Mouse (Mus musculus) ES-E14 (cell line): ENCODE results near the gene E2f4. TPM values are rescaled to one million over a fixed set of nuclear protein-coding genes. Genes with fewer than 3 reads are reported as not detected.
A peak's percentile ranks its signal among the peaks of the same experiment; 100 is the strongest.

Source experiments
- DNase-seq: peaks from one replicate; pipeline ENCODE4 v3.0.0-alpha.2; 2013; ENCODE audit warnings: low read depth, low spot score
- H3K27ac ChIP-seq: 2 replicates; pipeline ENCODE4 v1.5.1; 2012; ENCODE audit warnings: low read depth, mild to moderate bottlenecking, low read length, moderate library complexity, mixed read lengths; ENCODE audit not compliant: poor library complexity, insufficient read depth, severe bottlenecking
- H3K36me3 ChIP-seq: 2 replicates; pipeline ENCODE4 v1.6.1; 2012; ENCODE audit warnings: mild to moderate bottlenecking, low read length, moderate library complexity, mixed read lengths; ENCODE audit not compliant: control insufficient read depth, poor library complexity, insufficient read depth, severe bottlenecking
- H3K4me1 ChIP-seq, 2 experiments: fragments of 150-350 bp in 1 of 2; sonication (generic) in 1 of 2; 2 replicates each; pipeline ENCODE4 v1.6.1; 2012; ENCODE audit warnings: low read length in 2 of 2, mild to moderate bottlenecking in 1 of 2, mixed read lengths in 1 of 2; ENCODE audit not compliant: control insufficient read depth in 2 of 2, insufficient read depth in 2 of 2, poor library complexity in 1 of 2
- H3K4me3 ChIP-seq, 2 experiments: fragments of 150-350 bp in 1 of 2; sonication (generic) in 1 of 2; 2 replicates each; pipeline ENCODE4 v1.5.1; 2012; ENCODE audit warnings: low read length in 2 of 2, low read depth in 1 of 2, mild to moderate bottlenecking in 1 of 2, mixed read lengths in 1 of 2; ENCODE audit not compliant: insufficient read depth in 1 of 2, poor library complexity in 1 of 2, severe bottlenecking in 1 of 2
- H3K9ac ChIP-seq: 2 replicates; pipeline ENCODE4 v1.6.1; 2012; ENCODE audit warnings: low read depth, mild to moderate bottlenecking, low read length, mixed read lengths; ENCODE audit not compliant: poor library complexity, insufficient read depth, severe bottlenecking
- H3K9me3 ChIP-seq: fragments of 150-350 bp; sonication (generic); 2 replicates; pipeline ENCODE4 v1.6.1; 2012; ENCODE audit warnings: low read depth, mild to moderate bottlenecking, low read length; ENCODE audit not compliant: control insufficient read depth, insufficient read depth
- CHD2 ChIP-seq: IDR thresholded peaks from 2 replicates; pipeline ENCODE4 v1.6.1; 2014; ENCODE audit warnings: mild to moderate bottlenecking, low read depth, low read length, inconsistent platforms
- HCFC1 ChIP-seq: IDR thresholded peaks from 2 replicates; pipeline ENCODE4 v1.6.1; 2012; ENCODE audit warnings: low read length, inconsistent platforms, borderline replicate concordance; ENCODE audit not compliant: insufficient read depth
- MAFK ChIP-seq: IDR thresholded peaks from 2 replicates; pipeline ENCODE4 v1.6.1; 2014; ENCODE audit warnings: mild to moderate bottlenecking, low read depth, low read length, inconsistent platforms; ENCODE audit not compliant: insufficient read depth
- ZC3H11A ChIP-seq: IDR thresholded peaks from 2 replicates; pipeline ENCODE4 v1.6.1; 2012; ENCODE audit warnings: low read depth, mild to moderate bottlenecking, inconsistent platforms, low read length, borderline replicate concordance
- ZNF384 ChIP-seq: IDR thresholded peaks from 2 replicates; pipeline ENCODE4 v1.6.1; 2012; ENCODE audit warnings: low read depth, low read length, inconsistent platforms
- in situ Hi-C, 2 experiments: fragments of 600-800 bp; cut with MboI; formaldehyde crosslinking; loops; one replicate each; pipeline ENCODE4 v1.15.1; 2025; ENCODE audit warnings: low sequenced_read_pairs in 2 of 2, inconsistent platforms in 1 of 2; ENCODE audit not compliant: unreplicated experiment in 2 of 2
- total RNA-seq: library from RNA; depleted of rRNA; stranded (reverse); fragments of 300-350 nt; gene quantifications from 2 replicates; pipeline ENCODE4 v1.2.3, GENCODE M21; 2012

E2f4 gene
- total RNA-seq, 1 experiment: 66.8 TPM

DNA sequence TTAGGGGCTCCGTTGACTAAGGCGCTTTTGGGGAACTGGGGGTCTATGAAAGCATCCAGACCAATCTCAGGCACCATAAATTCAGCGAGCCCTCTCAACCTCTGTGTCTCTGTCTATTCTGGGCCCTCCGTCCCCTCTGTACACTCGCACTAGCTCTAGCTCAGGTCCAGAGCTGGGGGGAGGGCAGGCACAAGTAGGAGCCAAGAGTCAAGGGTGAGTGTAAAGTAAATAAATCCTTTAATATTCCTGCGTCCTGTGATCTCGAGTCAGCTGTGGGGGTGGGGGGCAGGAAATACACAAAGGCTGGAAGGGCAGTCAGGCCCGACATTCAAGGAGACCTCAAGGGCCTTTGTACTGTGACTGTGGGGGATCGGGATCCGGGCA lies 28.4 kb upstream of the E2f4 start:
- H3K27ac ChIP-seq: no peak overlapping the region
- DNase-seq: no peak
- no peaks in the 10 kb centered on the region for H3K36me3 ChIP-seq
- H3K9me3 ChIP-seq: no peaks in the 10 kb centered on the region
- H3K4me1 ChIP-seq: peaks cover 0 to 15% of the 10 kb centered on the region in 2 experiments; a peak in 2 of 4 replicates
- in situ Hi-C loops: loop anchor here in 1 of 2 experiments (25.0 kb wide), 1 partner anchor 632 kb away; the partner anchor contains the start of genes Ciao2b and Rrad
- H3K9ac ChIP-seq: peak overlapping the region; percentile 27; the same call in 1 of the 2 replicates
- no peak for TF ChIP-seq CHD2
- TF ChIP-seq MAFK: no peak
- TF ChIP-seq HCFC1: no peak
- TF ChIP-seq ZNF384: no peak
- no peak for TF ChIP-seq ZC3H11A
- H3K4me3 ChIP-seq: peak overlapping the region; percentile 50 to 58

DNA sequence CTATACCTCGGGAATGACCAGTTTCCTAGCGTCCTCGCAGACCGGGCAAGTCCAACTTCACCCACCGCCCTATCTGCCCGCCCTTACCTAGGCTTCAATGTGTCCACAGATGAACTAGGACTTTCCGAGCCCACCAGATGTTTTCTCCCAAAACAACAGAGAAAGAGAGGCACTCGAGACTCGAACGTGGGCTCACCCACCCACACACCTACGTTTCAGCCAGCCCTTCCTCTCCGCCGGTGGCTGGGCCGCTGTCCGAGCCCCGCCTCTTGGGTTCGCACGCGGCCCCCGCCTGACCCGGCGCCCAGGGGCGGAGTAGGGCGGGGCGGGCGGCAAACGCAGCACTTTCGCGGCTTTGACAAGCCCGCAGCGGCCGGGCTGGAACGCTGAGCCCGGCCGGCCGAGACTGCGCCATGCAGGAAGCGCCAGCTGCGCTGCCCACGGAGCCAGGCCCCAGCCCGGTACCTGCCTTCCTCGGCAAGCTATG lies 28.0 kb upstream of the E2f4 start, which contains the start of gene Hsf4:
TSS of gene Hsf4 (plus strand) at position 341 of the 487 bp plus-strand sequence.
- in situ Hi-C loops: loop anchor here in 1 of 2 experiments (25.0 kb wide), 1 partner anchor 632 kb away; the partner anchor contains the start of genes Ciao2b and Rrad
- H3K4me1 ChIP-seq: peaks cover 0 to 15% of the 10 kb centered on the region in 2 experiments; a peak in 2 of 4 replicates
- H3K4me3 ChIP-seq: peak within 1 kb of the TSS; percentile 50 to 58
- no peaks in the 10 kb centered on the region for H3K9me3 ChIP-seq
- TF ChIP-seq ZNF384 (no peak), ZC3H11A (no peak), MAFK (no peak)
- no peak for DNase-seq
- no peaks in the 10 kb centered on the region for H3K36me3 ChIP-seq
- no peak within 1 kb of the TSS for H3K27ac ChIP-seq
- peak within 1 kb of the TSS; percentile 27; the same call in 1 of the 2 replicates for H3K9ac ChIP-seq

DNA sequence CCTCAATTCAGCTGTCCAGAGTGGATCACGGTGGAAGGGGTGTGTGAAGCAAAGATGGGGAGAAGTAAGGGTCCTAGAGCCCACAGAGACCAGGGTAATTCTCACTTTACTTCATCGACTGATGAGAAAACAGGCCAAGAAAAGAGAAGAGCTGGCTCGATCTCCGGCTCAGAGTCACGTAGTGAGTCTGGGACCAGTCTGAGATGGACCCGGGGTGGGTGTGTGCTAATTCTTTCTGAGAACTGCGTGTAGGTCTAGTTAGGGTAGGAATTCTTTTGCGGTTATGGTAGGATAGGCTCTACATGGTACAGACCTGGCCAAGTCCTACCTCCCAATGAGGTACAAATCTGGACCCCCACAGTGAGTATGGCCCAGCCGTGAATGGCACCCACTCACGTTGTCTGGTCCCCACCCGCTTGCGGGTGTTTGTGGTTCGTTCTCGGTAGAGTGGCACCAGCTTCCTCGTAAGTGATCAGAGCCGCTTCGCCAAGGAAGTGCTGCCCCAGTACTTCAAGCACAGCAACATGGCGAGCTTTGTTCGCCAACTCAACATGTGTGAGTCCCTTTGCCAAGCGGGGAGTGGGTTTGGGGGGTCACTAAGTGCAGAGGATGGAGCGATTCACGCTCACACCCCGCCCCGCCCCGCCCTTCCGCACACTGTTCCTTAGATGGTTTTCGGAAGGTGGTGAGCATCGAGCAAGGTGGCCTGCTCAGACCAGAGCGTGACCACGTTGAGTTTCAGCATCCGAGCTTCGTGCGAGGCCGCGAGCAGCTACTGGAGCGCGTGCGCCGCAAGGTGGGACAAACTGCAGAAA lies 27.2 kb upstream of the E2f4 start:
- TF ChIP-seq ZNF384: no peak
- TF ChIP-seq ZC3H11A: no peak
- TF ChIP-seq CHD2: no peak
- TF ChIP-seq MAFK: no peak
- TF ChIP-seq HCFC1: no peak
- H3K4me1 ChIP-seq: peaks cover 0 to 17% of the 10 kb centered on the region in 2 experiments; a peak in 1 of 4 replicates
- no peaks in the 10 kb centered on the region for H3K36me3 ChIP-seq
- H3K9ac ChIP-seq: 0 out of 2 replicates have a peak overlapping the region, but pooled peaks have one; percentile 16
- peak overlapping the region; percentile 50 to 58; a peak in 3 of 4 replicates for H3K4me3 ChIP-seq
- no peak overlapping the region for H3K27ac ChIP-seq
- no peak for DNase-seq
- in situ Hi-C loops: loop anchor here in 1 of 2 experiments (25.0 kb wide), 1 partner anchor 633 kb away; the partner anchor contains the start of genes Ciao2b and Rrad
- no peaks in the 10 kb centered on the region for H3K9me3 ChIP-seq

DNA sequence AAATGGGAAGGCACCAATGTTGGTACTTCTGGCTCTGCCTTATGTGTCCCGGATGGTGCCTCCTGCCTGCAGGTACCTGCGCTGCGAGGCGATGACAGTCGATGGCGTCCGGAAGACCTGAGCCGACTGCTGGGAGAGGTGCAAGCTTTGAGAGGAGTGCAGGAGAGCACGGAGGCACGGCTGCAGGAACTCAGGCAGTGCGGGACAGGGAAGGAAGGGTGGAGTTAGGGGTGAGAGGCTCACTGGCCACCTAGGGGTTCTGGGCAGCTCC lies 26.6 kb upstream of the E2f4 start:
- Histone ChIP-seq H3K4me1 (peaks cover 0 to 18% of the 10 kb centered on the region in 2 experiments; a peak in 1 of 4 replicates), H3K27ac (no peak overlapping the region), H3K9me3 (no peaks in the 10 kb centered on the region), H3K36me3 (no peaks in the 10 kb centered on the region), H3K9ac (no peak overlapping the region), H3K4me3 (peak overlapping the region; percentile 19 to 43; a peak in 2 of 4 replicates)
- in situ Hi-C loops: loop anchor here in 1 of 2 experiments (25.0 kb wide), 1 partner anchor 634 kb away; the partner anchor contains the start of genes Ciao2b and Rrad
- no peak for DNase-seq
- TF ChIP-seq ZNF384: no peak
- no peak for TF ChIP-seq CHD2
- TF ChIP-seq ZC3H11A: no peak
- no peak for TF ChIP-seq HCFC1
- TF ChIP-seq MAFK: no peak
